Mouse (Mus musculus): ENCODE measurements around the gene Hddc2.

GRCm38 (mm10) chr10:31272738-31273137 is 40.4 kb upstream of the Hddc2 start:
- no peak for TF ChIP-seq POLR2A (IDR thresholded peaks at IDR 0.05; ENCODE audit: borderline replicate concordance, extremely low read depth, low read depth, low read length)
- TF ChIP-seq CTCF (IDR thresholded peaks at IDR 0.05; ENCODE audit: insufficient read depth, low read length), result no peak

Measured in lung, adult 2 months (tissue).